Mouse (Mus musculus) cerebellum, postnatal 36 days (tissue): Measurements from ENCODE around the gene Olfr1076.
A peak's percentile ranks its signal among the peaks of the same experiment; 100 is the strongest.
"Not testable (repeated sequence)": the region's sequence is repeated elsewhere in the genome, so short reads cannot be mapped to it uniquely, and the experiment has no call there.

Source experiments
- DNase-seq, 2 experiments: peaks; one replicate each; pipeline ENCODE4 v3.0.0; 2021 to 2022; ENCODE audit warnings: mixed read lengths in 2 of 2

Gene Olfr1076

DNA sequence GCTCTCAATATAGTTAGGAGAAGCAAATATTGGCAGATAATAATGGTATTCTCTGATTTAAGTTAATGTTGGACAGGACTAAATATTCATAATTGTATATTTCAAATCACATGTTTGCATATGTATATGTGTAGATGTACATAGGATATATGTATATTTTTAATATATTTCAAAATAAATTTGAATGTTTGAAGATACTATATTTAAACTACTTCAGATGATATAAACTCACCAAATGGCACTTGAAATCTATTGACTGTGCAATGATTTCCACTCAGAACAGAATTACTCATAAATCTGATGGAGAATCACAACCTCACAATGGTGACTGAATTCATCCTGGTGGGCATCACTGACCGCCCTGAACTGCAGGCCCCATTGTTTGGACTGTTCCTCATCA, at the start of gene Olfr1076:
Gene Olfr1076, plus strand, starts transcription at position 301 of the 400 bp plus-strand sequence.
- DNase-seq = no peak

DNA sequence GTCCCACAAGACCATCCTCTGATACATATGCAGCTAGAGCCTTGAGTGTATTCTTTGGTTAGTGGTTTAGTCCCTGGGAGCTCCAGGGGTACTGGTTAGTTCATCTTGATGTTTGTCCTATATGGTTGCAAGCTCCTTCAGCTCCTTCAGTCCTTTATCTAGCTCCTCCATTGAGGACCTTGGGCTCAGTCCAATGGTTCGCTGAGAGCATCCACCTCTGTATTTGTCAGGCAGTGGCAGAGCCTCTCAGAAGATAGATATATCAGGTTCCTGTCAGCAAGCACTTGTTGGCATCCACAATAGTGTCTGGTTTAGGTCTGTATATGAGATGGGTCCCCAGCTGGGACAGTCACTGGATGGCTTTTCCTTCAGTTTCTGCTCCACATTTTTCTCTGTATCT, 47.8 kb upstream of the Olfr1076 start:
- no peak for DNase-seq

DNA sequence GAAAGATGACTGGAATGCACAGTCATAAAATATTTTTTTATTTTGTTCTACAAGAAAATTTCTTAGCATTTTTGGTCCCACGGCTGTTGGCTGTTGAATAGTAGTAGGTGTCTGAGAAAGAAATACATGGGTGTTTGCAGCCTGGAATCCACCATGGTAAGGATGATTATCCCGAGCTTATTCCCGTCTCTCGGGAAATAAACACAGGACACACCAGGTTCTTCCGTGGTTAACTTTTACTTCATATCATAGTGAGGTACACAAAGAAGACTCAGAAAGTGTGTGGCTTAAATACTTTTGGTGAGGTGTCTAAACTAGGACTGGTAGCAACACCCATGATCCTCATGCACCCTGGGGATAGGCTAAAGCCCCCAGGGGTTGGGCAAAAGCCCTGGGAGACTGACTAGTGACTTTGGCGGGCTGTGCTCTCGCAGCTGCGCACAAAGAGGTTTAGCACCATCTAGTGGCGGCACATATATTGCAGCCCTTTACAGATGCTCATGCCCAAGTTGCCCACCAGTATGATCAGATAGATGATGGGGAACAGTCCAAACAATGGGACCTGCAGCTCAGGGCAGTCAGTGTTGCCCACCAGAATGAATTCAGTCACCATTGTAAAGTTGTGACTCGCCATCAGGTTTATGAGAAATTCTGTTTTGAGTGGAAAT, 43.7 kb upstream of the Olfr1076 start:
- DNase-seq = peak; percentile 21 to 39

DNA sequence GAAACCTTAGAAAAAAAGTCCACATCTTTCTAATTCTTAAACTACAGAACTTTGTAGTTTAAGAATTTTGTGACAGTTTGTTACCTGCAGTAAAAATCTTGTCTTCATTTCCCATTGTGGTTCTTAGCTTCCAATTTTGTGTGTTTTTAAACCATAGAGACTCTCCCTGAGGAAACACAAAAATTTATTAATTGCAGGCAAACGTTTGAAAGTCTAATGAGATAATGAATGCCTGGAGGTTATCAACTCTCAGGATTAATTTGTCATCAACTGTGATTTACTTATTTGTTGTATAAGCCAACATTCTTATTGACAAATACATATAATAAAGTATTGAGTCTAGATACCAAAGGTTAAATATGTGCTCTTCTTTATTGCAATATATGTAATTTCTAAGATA, 21.0 kb upstream of the Olfr1076 start, which contains the start of gene Olfr228:
Gene Olfr228, minus strand, starts transcription at position 101 of the 400 bp plus-strand sequence.
- DNase-seq = no peak

DNA sequence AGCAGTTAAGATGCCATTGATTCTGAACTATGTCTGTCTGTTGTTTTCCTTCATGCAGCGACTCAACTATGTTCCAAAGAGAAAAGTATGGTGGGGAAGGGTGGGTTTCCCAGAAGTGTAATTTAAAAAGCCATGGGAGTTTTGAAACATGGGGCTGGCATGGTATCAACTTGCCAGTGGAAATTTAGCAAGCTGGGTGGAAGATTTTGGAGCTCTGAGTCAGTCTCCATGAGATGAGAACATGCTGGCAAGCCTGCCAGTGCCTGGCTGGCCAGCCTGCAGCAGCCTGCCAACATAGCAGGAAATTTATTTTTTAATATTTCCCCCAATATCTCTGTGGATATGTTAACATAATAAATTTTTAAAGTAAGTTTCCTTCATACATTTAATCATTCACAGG, 22.7 kb downstream of the Olfr1076 start:
- no peak for DNase-seq

DNA sequence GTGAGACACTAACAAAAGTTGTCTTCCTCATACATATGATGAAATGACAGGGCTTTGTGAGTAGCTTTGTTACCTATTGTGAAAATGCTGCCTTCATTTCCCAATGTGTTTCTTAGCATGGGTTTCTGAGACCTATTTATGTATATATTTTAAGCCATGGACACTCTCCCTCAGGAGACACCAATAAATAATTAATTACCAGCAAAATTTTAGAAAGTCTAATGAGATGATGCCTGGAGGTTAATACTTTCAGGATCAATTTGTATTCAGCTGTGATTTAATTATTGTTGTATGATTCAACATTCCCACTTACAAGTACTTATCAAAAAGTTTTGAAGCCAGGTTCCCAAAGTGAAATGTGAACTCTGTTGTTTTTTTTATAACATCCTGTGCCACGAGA, 34.1 kb downstream of the Olfr1076 start, which contains the start of gene Olfr1079:
Gene Olfr1079, minus strand, starts transcription at position 101 of the 400 bp plus-strand sequence.
- no peak for DNase-seq

DNA sequence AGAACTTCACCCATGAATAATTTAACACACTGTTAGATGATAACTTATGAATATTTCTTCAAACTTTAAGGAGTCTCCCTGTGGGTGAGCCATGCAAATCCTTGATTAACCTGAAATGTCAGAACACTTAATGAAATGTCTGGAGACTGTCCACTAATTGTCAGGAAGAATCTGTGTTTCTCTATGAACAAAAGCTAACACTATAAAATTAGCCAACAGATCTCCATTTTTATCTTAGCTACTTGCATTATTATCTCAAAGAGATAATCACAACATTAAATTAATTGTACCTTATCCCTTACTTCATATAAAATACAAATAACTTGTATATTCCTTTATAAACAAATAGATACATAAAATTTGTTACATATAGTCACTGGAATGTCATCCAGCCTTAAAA, 49.9 kb downstream of the Olfr1076 start, which contains the start of gene Olfr1080:
Gene Olfr1080, minus strand, starts transcription at position 101 of the 400 bp plus-strand sequence.
- not testable (repeated sequence) for DNase-seq
